Mouse (Mus musculus) R1 (cell line): ENCODE data around the gene Nhs.

Source experiments
- DNase-seq: peaks from one replicate; pipeline ENCODE4 v3.0.0-alpha.2; 2018; ENCODE audit warnings: low read depth, low spot score

Gene Nhs

DNA sequence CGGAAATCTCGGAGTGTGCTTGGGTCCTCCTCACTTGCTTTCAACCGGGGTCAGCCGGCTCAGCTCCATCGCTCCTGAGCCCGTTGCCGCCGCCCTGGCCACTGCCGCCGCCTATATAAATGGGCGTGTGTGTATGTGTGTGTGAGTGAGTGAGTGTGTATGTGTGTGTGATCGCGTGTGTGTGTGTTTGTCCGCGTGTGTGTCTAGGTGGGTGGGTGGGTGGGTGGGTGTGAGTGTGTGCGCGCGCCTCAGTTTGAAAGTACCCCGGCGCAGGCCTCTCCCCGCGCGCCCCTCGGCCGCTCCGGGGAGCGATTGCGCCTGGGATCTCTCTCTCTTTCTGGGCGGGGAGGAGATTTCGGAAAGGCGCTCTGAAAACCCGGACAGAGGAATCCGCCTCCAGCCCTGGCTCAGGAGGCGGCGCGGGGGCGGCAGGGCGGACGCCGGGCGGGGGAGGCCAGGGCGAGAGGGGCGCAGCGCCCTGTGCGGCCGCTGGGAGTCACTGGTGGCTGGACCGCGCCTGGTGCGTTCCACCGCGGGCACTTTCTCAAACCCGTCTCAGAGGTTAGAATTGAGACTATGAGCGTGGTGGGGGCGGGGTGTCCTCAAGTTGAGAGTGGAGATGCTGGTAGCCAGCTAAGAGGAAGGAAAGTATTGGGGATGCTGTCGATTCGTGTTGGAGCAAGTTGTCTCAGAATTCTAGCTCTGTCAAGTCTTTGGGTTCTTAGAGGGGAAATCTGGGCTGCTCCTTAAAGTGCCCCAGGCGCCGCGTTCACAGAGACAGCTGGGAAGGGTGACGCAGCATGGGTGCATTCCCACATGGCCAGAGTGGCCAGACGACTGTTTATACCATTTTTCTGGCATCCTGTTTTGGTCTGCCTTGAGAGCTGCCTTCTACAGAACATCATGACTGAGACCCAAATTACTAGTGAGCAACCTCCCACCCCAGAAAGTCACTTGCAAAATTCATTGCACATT is at the start of gene Nhs:
Nhs (minus strand) TSS at position 94 of the 975 bp plus-strand sequence.
- DNase-seq = peak; percentile 70

DNA sequence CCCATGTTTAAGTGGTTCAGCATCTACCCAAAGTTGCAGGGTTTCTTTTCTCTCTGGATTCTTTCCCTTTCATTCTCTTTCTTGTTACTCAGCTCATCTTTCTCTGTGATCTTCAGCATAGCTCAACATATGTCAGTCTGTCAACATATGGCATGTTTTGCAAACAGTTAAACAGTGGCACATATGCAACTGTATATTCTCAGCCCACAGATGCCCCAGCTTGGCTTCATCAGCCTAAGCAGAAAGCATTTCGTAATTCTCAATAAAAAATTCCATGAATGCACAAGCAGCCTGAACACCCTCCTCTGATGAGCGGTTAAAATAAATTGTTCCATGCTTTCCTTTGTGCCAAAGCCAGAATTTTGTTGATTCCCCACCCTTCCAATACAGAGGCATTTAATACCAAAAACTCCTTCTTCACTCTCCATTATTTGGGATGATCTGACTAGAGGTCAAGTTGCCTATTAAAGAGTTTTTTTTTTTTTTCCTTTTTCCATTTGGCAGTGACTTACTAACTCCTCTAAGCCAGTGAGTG is 46.9 kb upstream of the Nhs start:
- DNase-seq = no peak

DNA sequence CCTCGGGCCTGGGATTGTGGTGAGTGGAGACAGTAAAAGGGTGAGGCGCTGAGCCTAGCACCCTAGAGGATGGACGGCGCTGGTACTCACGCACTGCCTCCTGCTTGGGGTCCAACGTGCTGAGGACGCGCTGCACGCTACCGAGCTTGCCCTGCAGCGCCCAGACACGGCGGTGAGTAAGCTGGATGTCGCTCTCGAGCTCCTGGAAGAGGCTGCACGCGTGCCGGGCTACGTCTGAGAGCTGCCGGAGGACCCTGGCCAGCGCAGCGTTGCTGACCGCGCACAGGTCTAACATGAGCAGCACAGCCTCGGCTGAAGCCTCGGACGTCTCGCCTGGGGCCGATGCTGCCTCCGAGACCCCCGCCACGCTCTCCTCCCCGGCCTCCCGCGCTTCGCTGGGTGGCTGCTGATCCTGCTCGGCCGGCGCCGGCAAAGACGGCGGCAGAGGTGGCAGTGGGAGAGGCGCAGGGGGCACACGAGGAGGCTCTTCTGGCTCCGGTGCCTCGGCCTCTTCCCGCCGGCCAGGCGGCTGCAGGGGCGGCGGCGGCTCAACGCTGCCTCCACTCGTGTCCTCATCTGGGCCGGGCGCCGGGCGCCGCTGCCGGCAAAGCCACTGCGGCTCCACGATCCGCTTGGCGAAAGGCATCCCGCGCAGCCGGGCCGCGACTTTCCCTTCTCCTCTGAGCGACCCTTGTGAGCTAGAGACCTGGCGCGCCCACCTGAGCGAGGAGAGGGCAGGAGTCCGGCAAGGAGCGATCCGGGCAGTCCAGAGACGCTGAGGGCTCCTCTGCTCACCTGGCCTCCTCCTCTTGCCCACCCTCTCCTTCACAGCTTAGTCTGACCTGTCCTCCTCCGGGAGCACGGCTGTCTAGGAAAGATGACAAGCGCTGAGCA is 540 bp downstream of the Nhs start:
- peak; percentile 39 for DNase-seq

DNA sequence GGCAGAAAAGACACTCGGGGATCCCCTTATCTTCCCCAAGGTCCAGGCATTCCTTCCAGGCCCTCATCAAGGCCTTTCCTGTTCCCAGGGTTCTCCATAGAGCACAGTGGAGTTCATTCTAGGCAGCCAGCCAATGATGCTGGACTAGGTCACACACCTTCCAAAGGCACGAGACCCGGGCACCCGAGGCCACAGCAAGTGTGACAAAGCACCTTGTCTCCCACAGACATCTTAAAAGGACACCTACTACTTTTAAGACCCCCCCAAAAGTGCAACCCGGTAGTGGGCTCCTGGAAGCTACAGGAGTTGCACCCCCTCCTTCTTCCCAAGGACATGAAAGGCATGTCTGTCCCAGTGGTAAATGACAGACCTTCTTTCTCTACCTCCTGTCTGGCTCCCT is 1.4 kb downstream of the Nhs start:
- DNase-seq = no peak

DNA sequence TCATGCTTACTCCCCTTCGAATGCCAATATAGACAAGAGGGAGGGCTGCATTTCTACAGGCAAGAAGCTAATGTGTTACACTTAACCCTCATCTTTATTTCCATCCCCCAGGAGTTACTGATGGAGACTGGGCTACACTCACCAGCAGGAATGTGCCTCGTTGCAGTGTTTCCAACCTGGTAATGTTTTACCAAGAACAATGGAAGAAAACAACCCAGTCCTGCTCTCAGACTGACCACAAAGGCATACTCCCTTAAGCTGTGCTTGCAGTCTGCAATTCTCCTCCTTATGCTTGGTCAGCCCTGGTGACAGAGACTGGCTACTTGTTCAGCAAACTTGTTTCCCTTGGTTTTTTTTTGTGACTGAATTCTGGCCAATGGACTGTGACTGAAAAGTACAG is 21.7 kb downstream of the Nhs start:
- DNase-seq = no peak

DNA sequence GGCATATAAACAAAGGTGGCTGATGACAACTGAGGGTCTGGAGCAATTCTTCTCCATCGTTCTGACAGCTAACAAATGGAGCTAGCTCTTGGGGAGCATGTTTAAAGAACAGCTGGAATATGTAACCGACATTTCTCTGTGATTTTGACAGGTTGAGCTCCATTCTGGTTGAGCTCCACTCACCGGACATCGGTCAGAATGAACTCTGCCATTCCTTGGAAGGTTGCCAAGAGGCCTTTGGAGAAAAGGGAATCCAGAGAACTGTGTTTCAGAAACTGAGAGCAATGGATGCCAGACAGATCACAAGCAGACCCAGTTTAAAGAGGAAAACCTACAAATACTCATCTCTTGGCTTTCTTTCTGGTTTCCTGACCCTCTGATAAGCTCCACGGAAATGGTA is 46.3 kb downstream of the Nhs start:
- no peak for DNase-seq

DNA sequence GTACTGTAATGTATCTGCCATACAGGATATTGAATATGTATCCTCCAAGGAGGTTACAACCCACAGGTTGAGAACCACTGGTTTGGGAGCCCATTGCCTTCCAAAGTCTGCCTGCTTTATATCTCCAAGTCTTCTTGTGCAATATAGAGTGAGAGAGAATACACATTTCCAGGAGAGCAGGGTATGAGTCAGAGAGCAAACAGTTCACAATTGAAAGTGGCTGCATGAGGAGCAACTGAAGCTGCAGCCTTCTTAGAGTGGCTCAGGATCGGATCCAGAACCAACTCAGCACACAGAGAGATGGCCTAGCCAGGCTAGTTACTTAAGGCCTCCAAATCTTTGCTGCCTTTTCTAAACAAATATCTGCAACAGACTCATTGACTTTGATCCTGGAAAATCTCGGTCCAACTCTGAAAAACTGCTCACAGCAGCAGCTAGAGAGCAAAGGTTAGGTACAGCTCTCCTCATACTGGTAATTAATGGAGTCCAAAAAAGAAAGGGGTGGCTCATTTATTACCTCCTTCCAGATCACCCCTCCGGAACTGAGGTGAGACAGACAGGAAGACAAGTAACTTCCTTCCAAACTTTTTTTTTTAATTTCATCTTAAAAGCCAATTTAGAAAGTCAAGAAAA is 56.6 kb downstream of the Nhs start:
- DNase-seq = no peak

DNA sequence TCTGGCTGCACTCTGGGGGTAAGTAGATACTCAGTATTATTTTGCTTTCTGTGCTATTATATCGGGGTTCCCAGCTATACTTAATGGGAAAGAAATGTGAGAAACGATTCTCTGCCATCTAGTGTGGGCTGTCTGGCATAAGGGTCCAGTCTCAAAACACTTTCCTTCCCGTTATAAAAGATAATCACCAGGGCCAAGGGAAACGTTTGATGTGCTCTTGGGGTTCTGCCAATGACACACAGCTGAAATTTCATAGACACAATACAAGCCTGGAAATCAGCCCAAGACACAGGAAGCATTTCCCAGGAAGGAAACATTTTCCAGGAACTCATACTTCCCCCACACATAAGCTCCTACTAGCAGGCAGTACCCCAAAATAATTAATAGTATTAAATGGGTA is 61.2 kb downstream of the Nhs start:
- no peak for DNase-seq

DNA sequence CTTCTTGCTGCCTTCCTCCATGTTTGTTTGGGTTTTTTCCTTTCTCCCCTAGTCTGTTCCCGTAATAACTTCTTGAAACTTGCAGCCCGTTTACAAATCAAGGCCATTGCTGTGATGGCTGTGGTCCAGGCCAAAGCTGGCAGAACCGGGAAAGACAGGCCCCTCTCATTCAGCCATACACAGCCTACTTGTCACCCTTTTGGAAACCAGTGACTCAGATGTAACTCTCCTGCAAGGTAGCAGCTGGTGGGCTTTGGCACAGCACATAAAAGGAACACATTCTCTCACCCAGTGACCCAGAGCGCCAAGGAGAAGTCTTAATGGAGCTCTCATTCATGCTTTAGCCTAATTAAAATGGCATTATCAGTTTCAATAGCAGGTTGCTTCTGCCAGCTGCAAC is 72.2 kb downstream of the Nhs start:
- no peak for DNase-seq

DNA sequence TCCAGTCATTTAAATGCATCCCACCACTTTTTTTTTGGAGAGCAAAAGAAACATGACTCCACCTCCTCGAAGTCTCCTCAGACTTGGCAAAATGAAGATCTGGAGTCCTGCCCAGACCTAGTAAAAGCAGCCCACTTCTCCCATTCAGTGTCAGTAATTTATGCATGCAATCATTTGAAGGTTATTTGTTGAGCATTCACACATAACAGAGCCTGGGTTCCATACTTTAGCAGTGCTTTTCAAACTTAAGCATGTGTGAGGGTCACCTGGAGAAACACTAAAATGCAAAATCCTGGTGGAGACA is 73.7 kb downstream of the Nhs start:
- DNase-seq = no peak

DNA sequence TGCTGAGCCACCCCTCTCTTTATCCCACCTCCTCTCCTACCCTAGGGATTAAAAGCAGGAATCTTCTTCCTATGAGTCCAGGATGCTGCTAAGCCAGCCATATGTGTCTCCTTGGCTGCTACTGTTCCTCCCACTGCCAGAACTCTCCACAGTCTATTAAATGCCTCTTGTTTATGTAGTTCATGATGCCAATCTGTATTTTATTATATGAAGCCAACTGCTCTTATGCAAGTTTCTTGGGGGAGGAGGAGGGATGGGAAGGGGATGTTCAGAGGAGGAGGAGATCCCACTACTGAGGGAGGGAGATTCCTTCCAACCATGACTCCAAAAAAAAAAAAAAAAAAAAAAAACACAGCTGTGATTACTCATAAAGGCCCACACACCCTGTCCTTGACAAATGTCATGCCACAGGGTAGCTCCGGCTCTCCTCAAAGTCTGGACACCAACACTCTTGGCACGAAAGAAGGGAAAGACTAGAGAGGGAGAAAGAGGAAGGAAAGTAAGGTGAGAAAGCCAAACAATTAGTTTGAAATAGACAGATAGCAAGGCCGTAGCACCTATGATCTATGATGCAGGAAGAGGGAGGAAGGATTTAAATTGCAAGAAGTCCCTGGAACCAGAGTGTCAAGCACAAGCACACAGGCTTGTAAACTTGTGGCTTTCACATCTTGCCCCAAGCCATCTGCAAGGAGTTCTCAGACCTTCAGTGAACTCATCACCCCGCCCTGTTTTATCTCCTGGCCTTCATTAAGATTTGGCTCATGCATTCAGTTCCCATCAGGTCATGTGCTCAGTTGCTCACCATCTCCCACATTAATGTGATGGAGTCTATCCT is 74.3 kb downstream of the Nhs start:
- no peak for DNase-seq

DNA sequence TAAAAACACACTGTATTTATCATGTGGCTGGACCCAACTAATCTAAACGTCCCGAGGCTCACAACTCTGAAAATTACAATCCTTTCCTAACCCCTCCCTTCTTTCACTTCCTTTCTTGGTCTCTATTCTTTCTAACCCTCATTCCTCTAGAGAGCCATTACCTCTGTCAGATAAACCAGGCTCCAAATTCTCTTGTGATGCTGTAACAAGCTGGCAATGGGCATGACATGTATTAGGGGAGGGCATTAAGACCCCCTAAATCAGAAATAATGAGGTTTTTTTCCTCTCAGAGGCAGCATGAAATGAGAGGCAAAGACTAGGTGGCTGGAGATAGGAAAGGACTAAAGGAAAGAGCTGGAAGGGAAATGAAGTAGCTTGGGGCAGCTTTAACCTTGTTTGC is 96.4 kb downstream of the Nhs start:
- DNase-seq = no peak

DNA sequence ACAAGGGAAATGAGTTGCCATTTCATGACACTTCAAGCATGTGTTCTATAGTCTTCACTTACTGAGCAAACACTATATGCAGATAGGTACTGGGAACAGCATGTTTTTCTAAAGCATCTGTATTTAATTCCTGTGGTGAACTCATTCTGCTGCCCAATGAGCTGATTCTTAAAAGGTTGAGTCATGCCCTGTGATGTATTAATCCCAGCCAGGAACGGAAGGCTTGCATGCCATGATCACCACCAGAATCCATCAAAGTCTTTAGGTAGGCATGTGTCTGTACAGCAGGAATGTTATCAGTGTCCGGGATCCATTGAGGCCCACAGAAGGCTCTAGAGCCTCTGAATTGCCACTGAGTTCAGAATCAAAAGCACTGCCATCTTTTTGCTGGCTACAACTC is 103.9 kb downstream of the Nhs start:
- no peak for DNase-seq

DNA sequence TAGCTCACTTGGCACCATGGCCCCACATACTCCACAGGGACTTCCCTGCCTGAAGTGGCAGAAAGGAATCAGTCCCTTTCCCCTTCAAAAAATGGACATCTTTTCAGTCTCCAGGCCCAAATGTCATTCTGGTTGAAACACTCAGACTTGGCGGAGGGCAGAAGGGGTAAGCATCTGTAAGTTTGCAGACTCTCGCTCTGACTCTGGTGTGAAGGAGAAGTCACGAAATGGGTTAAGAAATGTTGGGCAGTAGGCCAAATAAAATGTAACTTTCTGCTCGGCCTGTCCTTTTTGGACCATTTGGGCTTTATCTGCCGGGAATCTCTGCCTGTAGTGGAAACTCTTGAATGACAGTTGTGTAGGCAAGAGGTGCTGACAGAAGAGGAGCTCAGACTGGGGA is 106.0 kb downstream of the Nhs start:
- DNase-seq = no peak

DNA sequence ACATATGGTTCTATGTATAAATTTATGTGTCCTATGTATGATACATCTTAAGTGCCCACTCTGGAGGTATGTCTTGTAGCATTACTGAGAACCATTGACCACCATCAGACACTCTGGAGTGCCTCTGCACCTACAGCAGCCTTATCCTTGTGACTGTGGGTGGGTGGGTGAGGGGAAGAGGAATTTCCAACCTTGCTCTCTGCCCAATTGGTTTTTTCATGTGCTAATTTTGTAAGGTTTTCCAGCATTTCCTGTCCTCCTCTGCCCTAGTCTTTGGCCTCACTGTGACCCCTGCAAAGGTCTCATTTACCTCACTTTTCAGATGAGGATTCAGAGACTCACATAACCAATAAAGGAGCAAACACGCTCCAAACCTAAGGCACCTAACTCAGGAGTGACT is 107.0 kb downstream of the Nhs start:
- DNase-seq = peak; percentile 70

DNA sequence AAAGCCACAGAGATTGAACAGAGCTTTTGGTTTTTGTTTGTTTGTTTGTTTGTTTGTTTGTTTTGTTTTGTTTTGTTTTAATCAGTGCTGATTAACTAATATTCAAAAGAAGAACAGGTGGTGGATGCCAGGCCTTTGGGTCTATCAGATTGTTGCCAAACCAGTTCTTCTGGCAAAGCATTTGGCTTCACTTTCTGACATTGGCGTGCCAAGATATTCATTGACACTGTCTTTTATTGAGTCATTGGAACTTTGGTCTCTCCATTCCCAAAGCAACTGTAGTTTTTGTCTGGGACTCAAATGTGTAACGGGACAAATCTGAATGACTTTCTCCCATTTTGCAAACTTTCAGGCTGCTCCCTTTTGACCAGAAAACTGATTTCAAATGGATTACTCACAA is 109.9 kb downstream of the Nhs start:
- no peak for DNase-seq

DNA sequence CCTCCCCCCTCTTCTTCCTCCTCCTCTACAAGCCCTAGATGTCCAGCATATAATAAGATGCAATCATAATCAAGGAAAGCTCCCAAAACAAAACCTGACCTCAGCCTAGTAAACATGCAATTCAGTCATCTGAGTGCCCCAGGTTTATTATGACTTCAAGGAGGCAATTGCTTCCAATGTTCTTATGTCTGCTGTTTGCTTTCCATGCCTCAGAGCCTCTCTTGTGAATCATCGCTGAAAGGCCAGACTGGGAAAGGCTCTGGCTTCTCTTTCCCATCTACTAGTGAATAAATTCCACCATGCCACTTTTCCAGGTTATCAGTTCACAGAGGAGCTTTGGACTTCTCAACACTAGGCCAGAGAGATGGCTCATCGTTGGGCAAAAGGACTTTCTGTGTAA is 114.0 kb downstream of the Nhs start:
- no peak for DNase-seq

DNA sequence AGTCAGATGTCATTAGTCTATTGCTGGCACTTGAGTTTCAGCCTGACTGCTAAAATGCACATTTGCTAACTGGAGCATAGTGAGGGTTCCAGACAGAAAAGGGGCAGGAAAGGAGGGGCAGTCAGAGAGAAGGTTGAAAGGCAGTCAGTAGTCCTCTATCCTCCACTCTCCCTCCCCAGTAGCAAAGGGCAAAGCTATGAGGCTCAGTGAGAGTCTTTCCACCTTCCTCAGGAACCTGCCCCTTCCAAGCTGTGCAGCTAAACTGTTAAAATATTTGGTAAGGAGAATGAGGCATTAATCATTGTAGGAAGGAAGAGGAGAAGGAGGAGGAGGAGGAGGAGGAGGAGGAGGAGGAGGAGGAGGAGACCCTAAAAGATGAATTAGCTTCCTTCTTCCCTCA is 115.4 kb downstream of the Nhs start:
- DNase-seq = no peak

DNA sequence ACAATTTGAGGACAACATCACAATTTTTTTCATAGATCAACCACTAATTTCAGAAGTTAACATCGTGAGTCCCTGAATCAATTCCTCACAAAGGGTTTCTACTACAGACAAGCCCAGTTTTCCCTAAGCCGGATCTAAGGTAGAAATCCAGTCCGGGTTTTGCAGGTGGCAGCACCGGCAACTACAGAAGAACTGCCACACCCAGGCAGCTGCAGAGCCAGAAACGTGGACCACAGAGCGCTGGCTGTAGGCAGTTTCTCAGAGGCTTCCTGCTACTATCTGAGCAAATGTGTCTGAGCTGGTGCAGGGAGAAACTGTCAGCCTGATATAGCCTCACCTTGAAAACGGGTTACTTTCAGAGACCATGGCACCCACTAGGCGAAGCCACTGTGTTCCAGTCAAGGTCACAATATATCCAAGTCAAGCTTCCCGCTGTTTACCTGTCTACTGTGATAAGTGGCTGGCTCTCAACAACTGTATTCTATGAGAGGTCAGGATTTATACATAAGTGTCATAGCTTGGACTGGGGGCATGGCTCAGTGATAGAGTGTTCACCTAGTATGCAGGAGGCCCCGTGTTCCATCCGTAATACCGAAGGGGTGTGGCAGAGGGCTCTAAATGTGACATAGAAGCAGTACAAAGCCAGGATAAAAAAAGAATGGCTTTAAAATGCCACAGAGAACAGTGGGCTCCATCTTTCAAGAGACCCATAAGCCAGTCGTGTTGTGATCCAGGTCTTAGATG is 134.1 kb downstream of the Nhs start:
- DNase-seq = peak; percentile 77

DNA sequence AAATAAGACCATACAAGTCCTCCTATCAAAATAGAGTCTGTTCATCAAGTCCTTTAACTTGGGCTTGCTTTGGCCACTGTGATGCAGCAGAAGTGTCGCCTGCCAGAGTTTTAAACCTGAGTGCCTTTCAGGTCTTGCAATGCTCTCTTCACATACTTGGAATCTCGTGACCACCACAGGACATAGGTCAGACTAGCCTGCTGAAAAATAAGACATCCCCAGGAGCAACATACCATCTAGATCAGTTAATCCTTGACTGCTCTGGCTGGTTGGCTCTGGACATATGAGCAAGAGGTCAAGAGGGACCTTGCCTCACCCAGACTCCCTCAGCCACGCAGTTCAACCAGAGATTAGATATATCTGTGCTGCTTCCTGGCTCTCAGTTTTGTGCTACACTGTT is 137.8 kb downstream of the Nhs start:
- no peak for DNase-seq
